Mouse (Mus musculus): ENCODE measurements around the gene Cyp2c68. TPM values are rescaled to one million over a fixed set of nuclear protein-coding genes. Genes with fewer than 3 reads are reported as not detected.
"Not testable (repeated sequence)": the region's sequence is repeated elsewhere in the genome, so short reads cannot be mapped to it uniquely, and the experiment has no call there.

Gene Cyp2c68
- not detected for total RNA-seq (2021)

DNA sequence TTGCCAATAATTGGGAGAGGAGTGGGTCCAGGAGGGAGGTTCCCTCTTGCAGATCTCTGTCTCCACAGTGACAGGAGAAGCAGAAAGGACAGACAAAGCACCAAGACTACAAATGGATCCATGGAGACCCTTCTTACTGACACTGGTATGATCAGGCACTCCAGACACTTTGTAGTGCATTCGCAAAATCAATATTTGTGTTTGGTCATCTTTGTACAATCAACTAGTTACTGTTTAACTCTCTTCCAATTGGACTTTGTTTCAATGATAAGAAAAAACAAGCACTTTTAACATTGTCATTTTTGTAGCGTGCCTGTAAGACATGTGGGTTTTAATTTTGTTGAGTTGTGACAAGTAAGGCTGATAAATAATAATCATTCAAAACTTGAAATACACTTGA, at the start of gene Cyp2c68:
Gene Cyp2c68 (minus strand): TSS at position 135 of the 400 bp plus-strand sequence.
- DNase-seq, result no peak
- intact Hi-C loops (cut with DNase I), result no loop called here

DNA sequence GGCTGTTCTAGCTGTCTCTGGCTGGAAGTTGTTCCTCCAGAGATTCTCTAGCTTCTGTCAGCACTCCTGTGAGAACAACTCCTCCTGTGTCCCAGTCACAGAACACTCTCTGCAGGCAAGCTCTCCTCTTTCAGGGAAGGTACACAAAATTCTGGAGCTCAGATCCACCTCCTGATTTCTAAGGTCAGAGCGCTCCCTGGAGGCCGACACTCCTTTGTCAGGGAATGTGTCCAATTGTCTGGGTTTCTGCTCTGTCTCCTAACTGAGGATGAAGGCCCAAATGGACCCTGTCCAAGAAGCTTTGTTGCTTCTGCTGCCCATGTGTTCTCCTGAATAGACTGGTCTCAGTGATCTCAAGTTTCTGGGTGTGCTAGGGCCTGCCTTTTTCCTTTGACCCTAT, 44.6 kb upstream of the Cyp2c68 start:
- intact Hi-C loops (cut with DNase I); DNase-seq: not testable (repeated sequence)

DNA sequence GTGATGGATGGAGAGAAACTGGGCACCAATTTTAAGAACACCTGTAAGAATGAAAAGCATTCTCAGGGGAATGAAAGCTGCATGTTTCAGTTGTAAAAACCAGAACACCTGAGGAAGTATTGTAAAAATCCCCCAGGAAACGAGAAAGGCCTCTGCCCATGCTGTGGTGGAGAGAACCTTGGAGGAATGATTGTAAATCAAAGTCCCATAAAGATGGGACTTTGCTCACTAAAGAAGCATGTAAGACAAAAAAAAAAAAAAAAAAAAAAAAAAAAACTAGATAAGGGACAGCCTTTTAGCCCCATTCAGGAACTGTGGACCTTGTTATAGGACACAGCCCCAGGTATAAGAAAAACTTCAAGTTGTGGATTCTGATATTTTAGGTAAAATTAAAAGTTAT, 4.5 kb upstream of the Cyp2c68 start:
- no peak for DNase-seq
- intact Hi-C loops (cut with DNase I), result no loop called here

DNA sequence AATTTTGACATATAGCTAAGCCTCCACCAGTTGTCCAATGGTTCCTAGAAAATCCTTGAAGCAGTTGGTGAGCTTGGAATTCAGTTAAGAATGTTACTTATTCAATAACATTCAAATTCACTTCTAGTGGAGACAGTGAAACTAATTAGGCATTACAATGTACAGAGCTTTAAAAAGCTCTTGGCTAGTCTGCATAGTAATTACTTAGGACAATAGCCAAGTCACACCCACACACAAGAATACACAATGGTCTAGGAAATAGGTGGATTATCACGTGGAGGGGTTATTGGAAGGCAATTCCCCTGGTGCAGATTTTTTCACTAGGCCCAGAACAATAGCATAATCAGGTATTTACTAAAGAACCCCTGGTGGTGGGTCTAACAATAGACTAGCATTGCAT, 3.5 kb upstream of the Cyp2c68 start:
- not testable (repeated sequence) for DNase-seq

DNA sequence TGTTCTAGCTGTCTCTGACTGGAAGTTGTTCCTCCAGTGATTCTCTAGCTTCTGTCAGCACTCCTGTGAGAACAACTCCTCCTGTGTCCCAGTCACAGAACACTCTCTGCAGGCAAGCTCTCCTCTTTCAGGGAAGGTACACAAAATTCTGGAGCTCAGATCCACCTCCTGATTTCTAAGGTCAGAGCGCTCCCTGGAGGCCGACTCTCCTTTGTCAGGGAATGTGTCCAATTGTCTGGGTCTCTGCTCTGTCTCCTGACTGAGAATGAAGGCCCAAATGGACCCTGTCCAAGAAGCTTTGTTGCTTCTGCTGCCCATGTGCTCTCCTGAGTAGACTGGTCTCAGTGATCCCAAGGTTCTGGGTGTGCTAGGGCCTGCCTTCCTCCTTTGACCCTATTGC, 29.7 kb downstream of the Cyp2c68 start:
- DNase-seq; intact Hi-C loops (cut with DNase I): not testable (repeated sequence)

More for the DNA sequence above, 3.5 kb upstream of the Cyp2c68 start:
- intact Hi-C loops (cut with DNase I), result not testable (repeated sequence)

DNA sequence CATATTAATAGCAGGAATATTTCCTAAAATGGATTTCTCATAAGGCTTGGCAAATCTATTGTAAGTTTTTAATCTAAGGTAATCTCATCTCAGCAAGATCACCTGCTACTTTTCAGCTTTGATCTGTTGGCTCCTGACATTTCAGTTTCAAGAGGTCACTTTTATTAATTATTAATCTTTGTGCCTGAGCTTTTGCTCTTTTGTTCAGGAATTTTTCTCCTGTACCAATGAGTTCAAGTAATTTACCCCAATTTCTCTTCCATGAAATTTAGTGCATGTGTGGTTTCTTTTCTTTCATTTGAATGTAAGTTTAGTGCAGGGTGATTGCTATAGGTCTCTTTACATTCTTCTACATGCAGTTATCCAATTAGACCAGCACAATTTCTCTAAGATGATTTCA, 75.2 kb downstream of the Cyp2c68 start:
- DNase-seq; intact Hi-C loops (cut with DNase I): not testable (repeated sequence)

DNA sequence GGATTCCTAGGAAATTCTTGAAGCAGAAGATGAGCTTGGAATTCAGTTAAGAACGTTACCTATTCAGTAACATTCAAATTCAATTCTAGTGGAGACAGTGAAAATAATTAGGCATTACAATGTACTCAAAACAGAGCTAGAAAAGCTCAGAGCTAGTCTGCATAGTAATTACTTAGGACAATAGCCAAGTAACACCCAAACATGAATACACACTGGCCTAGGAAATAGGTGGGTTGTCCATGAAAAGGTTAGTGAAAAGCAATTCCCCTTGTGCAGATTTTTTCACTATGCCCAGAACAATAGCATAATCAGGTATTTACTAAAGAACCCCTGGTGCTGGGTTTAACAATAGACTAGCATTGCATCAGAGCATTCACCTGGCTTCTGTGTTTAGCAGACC, 88.5 kb downstream of the Cyp2c68 start:
- intact Hi-C loops (cut with DNase I), result no loop called here

DNA sequence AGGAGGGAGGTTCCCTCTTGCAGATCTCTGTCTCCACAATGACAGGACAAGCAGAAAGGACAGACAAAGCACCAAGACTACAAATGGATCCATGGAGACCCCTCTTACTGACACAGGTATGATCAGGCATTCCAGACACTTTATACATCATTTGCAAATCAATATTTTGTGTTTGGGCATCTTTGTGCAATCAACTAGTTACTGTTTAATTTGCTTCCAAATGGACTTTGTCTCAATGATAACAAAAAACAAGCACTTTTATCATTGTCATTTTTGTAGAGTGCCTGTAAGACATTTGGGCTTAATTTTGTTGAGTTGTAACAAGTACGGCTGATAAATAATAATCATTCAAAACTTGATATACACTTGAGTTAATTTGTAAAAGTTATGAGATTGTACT, 91.9 kb downstream of the Cyp2c68 start, which contains the start of gene Cyp2c67:
Gene Cyp2c67 (minus strand): TSS at position 114 of the 400 bp plus-strand sequence.
- no peak for DNase-seq
- intact Hi-C loops (cut with DNase I), result no loop called here

More for the DNA sequence above, 88.5 kb downstream of the Cyp2c68 start:
- no peak for DNase-seq

DNA sequence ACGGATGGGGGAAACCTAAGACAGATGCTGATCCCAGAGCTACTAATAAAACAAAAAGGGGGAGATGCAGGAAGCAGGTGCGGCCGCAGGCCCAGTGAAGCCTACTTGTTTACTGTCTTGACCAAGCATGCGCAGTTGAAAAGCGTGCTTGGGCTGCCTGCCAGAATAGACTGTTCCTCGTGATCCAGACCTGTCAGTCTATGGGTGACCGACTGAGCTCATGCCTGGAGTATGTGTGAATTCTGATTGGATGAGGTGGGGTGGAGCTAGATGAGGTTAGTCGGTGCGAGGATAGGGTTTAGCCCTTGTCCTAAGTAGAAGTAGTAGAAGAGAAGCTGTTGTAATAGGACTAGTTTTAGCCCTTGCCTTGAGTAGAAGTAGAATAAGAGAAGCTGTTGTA, 93.3 kb downstream of the Cyp2c68 start:
- intact Hi-C loops (cut with DNase I), result no loop called here
- DNase-seq, result no peak

DNA sequence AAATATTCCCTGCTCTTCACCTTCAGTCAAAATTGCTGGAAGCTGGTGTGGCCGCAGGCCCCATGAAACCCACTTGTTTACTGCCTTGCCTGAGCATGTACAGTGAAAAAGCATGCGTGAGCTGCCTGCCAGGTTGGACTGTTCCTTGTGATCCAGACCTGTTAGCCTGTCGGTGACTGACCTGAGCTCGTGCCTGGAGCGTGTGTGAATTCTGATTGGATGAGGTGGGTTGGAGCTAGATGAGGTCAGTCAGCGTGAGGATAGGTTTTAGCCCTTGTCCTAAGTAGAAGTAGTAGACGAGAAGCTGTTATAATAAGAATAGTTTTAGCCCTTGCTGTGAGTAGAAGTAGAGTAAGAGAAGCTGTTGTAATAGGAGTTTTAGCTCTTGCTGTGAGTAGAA, 96.3 kb downstream of the Cyp2c68 start:
- DNase-seq; intact Hi-C loops (cut with DNase I): not testable (repeated sequence)

Other genes starting within 250 kb of the Cyp2c68 start
- not detected for gene Cyp2c39, start 230.2 kb downstream of the Cyp2c68 start, total RNA-seq (2021)
- not detected for gene Cyp2c67, start 92.0 kb downstream of the Cyp2c68 start, total RNA-seq (2021)
- gene Cyp2c40, start 71.8 kb upstream of the Cyp2c68 start, total RNA-seq (2021), result not detected
- gene Cyp2c69, start 145.7 kb upstream of the Cyp2c68 start, total RNA-seq (2021), result not detected

Data from heart, postnatal 10 days (tissue).